Mouse (Mus musculus) ES-Bruce4 (cell line): ENCODE measurements around the gene Tfec. TPM values are rescaled to one million over a fixed set of nuclear protein-coding genes. Genes with fewer than 3 reads are reported as not detected.

Source experiments
- H3K27ac ChIP-seq: 2 replicates; pipeline ENCODE4 v1.5.1; 2012; ENCODE audit warnings: low read length, inconsistent platforms; ENCODE audit not compliant: insufficient read depth
- H3K27me3 ChIP-seq: 2 replicates; pipeline ENCODE4 v1.6.1; 2012; ENCODE audit warnings: mild to moderate bottlenecking, low read length, inconsistent platforms; ENCODE audit not compliant: control insufficient read depth, poor library complexity, insufficient read depth, severe bottlenecking
- H3K36me3 ChIP-seq: 2 replicates; pipeline ENCODE4 v1.6.1; 2012; ENCODE audit warnings: inconsistent platforms, mild to moderate bottlenecking, low read length, moderate library complexity; ENCODE audit not compliant: control insufficient read depth, poor library complexity, insufficient read depth, severe bottlenecking
- H3K4me1 ChIP-seq: one replicate; pipeline ENCODE4 v1.8.1; 2011; ENCODE audit warnings: low read length; ENCODE audit not compliant: control insufficient read depth, insufficient read depth
- H3K4me3 ChIP-seq: 2 replicates; pipeline ENCODE4 v1.5.1; 2011; ENCODE audit warnings: low read depth, mild to moderate bottlenecking, low read length
- H3K9ac ChIP-seq: 2 replicates; pipeline ENCODE4 v1.6.1; 2012; ENCODE audit warnings: low read depth, mild to moderate bottlenecking, inconsistent platforms; ENCODE audit not compliant: poor library complexity, severe bottlenecking
- H3K9me3 ChIP-seq: replicated peaks from 2 replicates; pipeline ENCODE4 v1.6.1; 2012; ENCODE audit warnings: mild to moderate bottlenecking, low read length, inconsistent platforms; ENCODE audit not compliant: control insufficient read depth, poor library complexity, insufficient read depth, severe bottlenecking
- CTCF ChIP-seq: IDR thresholded peaks from one replicate; pipeline ENCODE4 v1.8.1; 2011; ENCODE audit warnings: low read depth, low read length
- EP300 ChIP-seq: IDR thresholded peaks from 2 replicates; pipeline ENCODE4 v1.6.1; 2011; ENCODE audit warnings: low read depth, low read length; ENCODE audit not compliant: insufficient read depth
- POLR2A ChIP-seq: IDR thresholded peaks from one replicate; pipeline ENCODE4 v1.8.1; 2011; ENCODE audit warnings: low read length; ENCODE audit not compliant: insufficient read depth
- polyA plus RNA-seq: library from polyadenylated mRNA; stranded (reverse); fragments of >200 nt; gene quantifications from 2 replicates; pipeline ENCODE4 v1.2.4, GENCODE M21; 2011; ENCODE audit warnings: low read depth; ENCODE audit not compliant: missing spikeins, insufficient read depth, insufficient read length

Tfec gene
- polyA plus RNA-seq, result not detected in 2 replicates

DNA sequence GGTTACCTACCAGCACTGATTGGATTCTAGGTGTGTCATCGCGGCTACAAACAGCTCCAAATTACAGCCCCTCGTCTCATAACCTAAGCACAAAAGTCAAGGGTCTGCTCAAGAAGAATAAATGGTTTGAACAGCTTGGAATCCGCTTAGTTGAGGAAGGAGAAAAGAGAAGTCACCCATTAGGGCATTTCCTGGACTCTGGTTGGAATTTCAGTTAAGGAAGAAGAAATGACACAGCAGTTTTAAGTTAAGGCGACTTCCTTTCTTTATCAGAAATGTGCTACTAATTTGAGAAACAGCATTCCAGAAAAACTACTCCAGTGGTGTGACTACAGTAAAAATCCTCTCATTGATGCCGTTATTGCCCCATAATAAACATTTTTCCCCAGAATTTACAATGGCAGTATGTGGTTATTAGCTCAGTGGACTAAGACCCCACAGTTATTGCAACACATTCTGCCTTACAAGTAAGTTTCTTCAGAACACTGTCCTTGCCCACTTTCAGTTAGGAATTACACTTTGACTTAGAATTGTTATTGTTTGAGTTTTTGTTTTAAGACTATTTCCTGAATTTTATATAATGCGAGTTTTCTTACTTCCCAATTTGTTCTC is at the start of gene Tfec:
Gene Tfec, minus strand, starts transcription at position 191 of the 612 bp plus-strand sequence.
- no peaks in the 10 kb centered on the region for H3K9me3 ChIP-seq
- no peaks in the 10 kb centered on the region for H3K27me3 ChIP-seq
- H3K36me3 ChIP-seq, result no peaks in the 10 kb centered on the region
- no peak within 1 kb of the TSS for H3K27ac ChIP-seq
- no peaks in the 10 kb centered on the region for H3K4me1 ChIP-seq
- no peak within 1 kb of the TSS for H3K4me3 ChIP-seq
- TF ChIP-seq EP300, result no peak
- TF ChIP-seq CTCF, result no peak
- no peak for TF ChIP-seq POLR2A
- no peak within 1 kb of the TSS for H3K9ac ChIP-seq

DNA sequence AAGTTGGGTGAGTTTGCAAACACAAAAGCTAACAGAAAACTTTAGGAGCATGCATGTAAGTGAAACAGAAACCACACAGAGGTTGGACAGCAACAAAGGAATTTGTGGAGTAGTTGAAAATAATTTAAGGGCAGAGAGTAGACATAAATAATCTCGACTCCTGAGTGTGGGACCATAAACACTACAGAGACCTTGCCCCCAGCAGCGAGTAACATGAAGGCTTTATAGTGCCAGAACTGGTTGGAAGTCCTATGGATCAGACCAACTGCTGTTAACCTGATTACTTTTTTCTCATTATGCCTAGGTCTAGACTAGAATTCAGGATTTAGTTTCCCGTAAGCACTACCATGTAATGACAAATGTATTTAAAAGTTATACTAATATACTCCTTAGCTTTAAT is 49.6 kb upstream of the Tfec start:
- Histone ChIP-seq H3K27me3 (no peaks in the 10 kb centered on the region), H3K9ac (no peak overlapping the region), H3K4me1 (no peaks in the 10 kb centered on the region), H3K4me3 (no peak overlapping the region), H3K27ac (no peak overlapping the region), H3K36me3 (no peaks in the 10 kb centered on the region), H3K9me3 (0 out of 2 replicates have a peak, but pooled peaks cover 3% of the 10 kb centered on the region)
- TF ChIP-seq CTCF, result no peak
- no peak for TF ChIP-seq EP300
- TF ChIP-seq POLR2A, result no peak

DNA sequence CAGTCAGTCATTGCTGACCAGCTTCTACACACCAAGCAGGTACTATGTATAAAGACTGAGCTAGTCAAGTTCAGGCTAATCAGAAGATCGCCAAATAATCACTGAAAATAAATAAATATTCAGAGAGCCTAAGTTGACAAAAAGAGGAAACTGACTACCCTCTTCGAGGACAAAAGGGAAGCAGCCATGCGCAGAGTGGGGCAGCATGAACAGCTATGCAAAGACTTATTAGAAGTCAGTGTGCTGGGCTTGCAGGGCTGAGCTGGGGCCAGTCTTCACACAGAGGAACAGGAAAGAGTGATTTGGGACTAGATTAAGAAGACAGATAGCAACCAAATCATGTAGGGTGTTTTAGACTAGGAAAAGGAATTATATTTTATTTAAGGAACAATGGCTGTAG is 45.3 kb upstream of the Tfec start:
- H3K27me3 ChIP-seq, result no peaks in the 10 kb centered on the region
- H3K36me3 ChIP-seq, result no peaks in the 10 kb centered on the region
- TF ChIP-seq EP300 (no peak), CTCF (no peak), POLR2A (no peak)

GRCm38 (mm10) chr6:16942433-16942832 is 44.2 kb upstream of the Tfec start:
- Histone ChIP-seq H3K4me1 (no peaks in the 10 kb centered on the region), H3K9me3 (no peaks in the 10 kb centered on the region), H3K9ac (no peak overlapping the region), H3K27ac (no peak overlapping the region), H3K4me3 (no peak overlapping the region), H3K36me3 (no peaks in the 10 kb centered on the region), H3K27me3 (no peaks in the 10 kb centered on the region)
- TF ChIP-seq POLR2A (no peak), CTCF (no peak), EP300 (no peak)

More for the DNA sequence above, 45.3 kb upstream of the Tfec start:
- H3K9me3 ChIP-seq, result no peaks in the 10 kb centered on the region
- H3K27ac ChIP-seq, result no peak overlapping the region
- H3K4me3 ChIP-seq, result no peak overlapping the region
- H3K4me1 ChIP-seq, result no peaks in the 10 kb centered on the region
- no peak overlapping the region for H3K9ac ChIP-seq

DNA sequence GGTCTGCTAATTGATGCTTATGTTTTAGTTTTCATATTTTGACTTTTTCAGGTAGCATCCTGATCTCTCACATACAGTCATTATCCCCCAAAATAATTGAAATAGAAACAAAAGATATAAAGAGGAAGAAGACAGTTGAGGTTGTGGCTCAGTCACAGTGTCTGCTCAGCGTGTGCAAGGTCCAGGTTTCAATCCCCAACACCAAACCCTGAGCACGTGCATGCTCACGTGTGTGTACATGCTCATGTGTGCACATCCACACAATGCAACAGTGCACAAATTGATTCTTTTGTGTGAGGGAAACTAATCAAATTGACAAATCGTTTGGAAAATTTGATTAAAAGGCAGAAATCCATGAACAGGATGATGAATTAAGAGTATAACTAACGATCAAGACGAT is 32.8 kb upstream of the Tfec start:
- no peaks in the 10 kb centered on the region for H3K9me3 ChIP-seq
- H3K27ac ChIP-seq, result no peak overlapping the region
- H3K27me3 ChIP-seq, result no peaks in the 10 kb centered on the region
- no peaks in the 10 kb centered on the region for H3K36me3 ChIP-seq
- H3K9ac ChIP-seq, result no peak overlapping the region
- H3K4me1 ChIP-seq, result no peaks in the 10 kb centered on the region
- TF ChIP-seq POLR2A (no peak), CTCF (no peak), EP300 (no peak)
- H3K4me3 ChIP-seq, result no peak overlapping the region

DNA sequence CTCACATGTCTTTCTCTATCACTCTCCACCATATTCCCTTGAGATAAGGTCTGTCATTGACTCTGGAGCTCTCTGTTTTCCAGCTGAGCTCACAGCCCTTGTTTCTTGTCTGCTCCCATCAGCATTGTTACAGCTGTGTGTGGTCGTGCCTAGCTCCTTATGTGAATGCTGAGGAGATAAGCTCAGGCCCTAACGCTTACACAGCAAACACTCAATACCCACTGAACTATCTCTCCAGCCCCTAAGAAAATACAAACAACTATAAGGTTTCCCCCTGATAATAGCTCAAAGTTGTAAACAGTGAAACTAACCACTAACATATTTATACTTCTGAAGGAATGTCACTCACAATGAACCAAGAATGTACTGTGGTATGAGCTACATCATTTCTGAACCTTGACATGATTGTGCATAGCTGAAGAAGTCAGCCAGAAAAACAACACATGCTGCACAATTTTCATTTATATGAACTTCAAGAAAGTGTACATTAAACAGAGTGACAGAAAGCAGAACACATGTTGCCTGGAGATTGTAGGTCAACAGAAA is 21.9 kb upstream of the Tfec start:
- Histone ChIP-seq H3K27ac (no peak overlapping the region), H3K4me1 (no peaks in the 10 kb centered on the region), H3K27me3 (no peaks in the 10 kb centered on the region), H3K4me3 (no peak overlapping the region), H3K36me3 (no peaks in the 10 kb centered on the region), H3K9me3 (no peaks in the 10 kb centered on the region), H3K9ac (no peak overlapping the region)
- TF ChIP-seq CTCF (no peak), POLR2A (no peak), EP300 (no peak)
